Mouse (Mus musculus) right cerebral cortex, postnatal 10 days (tissue): ENCODE measurements around the gene Exosc10.
A peak's percentile ranks its signal among the peaks of the same experiment; 100 is the strongest.

ENCODE experiments used
- DNase-seq, 2 experiments: peaks; one replicate each; pipeline ENCODE4 v3.0.0; 2021; ENCODE audit warnings: low spot score in 2 of 2

Gene Exosc10

GRCm38 (mm10) chr4:148558297-148559000, at the start of gene Exosc10:
Gene Exosc10, plus strand, starts transcription at chr4:148558429.
- peak; percentile 90 to 92 for DNase-seq

- no peak for DNase-seq
These were observed 48.7 kb upstream of the Exosc10 start for GRCm38 (mm10) chr4:148509450-148510084.

- no peak for DNase-seq
These were observed 47.5 kb upstream of the Exosc10 start for GRCm38 (mm10) chr4:148510691-148511090.

- DNase-seq: no peak
These were observed 46.9 kb upstream of the Exosc10 start for GRCm38 (mm10) chr4:148511334-148511733.

GRCm38 (mm10) chr4:148513021-148513559, 45.1 kb upstream of the Exosc10 start:
- no peak for DNase-seq

- DNase-seq: peak in 1 of 2 experiments; percentile 38
These were observed 42.9 kb upstream of the Exosc10 start for GRCm38 (mm10) chr4:148515313-148515712.

- no peak for DNase-seq
These were observed 40.4 kb upstream of the Exosc10 start for GRCm38 (mm10) chr4:148517809-148518208.

GRCm38 (mm10) chr4:148518235-148518795, 39.9 kb upstream of the Exosc10 start:
- DNase-seq: no peak

GRCm38 (mm10) chr4:148523538-148523937, 34.7 kb upstream of the Exosc10 start:
- no peak for DNase-seq

- DNase-seq: no peak
These were observed 30.9 kb upstream of the Exosc10 start for GRCm38 (mm10) chr4:148527158-148527910.

GRCm38 (mm10) chr4:148530351-148530750, 27.9 kb upstream of the Exosc10 start:
- no peak for DNase-seq

- no peak for DNase-seq
These were observed 27.5 kb upstream of the Exosc10 start for GRCm38 (mm10) chr4:148530778-148531177.

- no peak for DNase-seq
These were observed 26.9 kb upstream of the Exosc10 start for GRCm38 (mm10) chr4:148531341-148531740.

- DNase-seq: no peak
These were observed 25.7 kb upstream of the Exosc10 start for GRCm38 (mm10) chr4:148532516-148532915.

GRCm38 (mm10) chr4:148533613-148534328, 24.5 kb upstream of the Exosc10 start:
- peak; percentile 70 to 74 for DNase-seq

- no peak for DNase-seq
These were observed 22.4 kb upstream of the Exosc10 start for GRCm38 (mm10) chr4:148535876-148536275.

GRCm38 (mm10) chr4:148549106-148549505, 9.1 kb upstream of the Exosc10 start:
- DNase-seq: no peak

- DNase-seq: no peak
These were observed 463 bp upstream of the Exosc10 start for GRCm38 (mm10) chr4:148557766-148558165.

- DNase-seq: no peak
These were observed 4.4 kb downstream of the Exosc10 start for GRCm38 (mm10) chr4:148562676-148563075.

- DNase-seq: no peak
These were observed 5.4 kb downstream of the Exosc10 start for GRCm38 (mm10) chr4:148563595-148563994.

GRCm38 (mm10) chr4:148570138-148570537, 11.9 kb downstream of the Exosc10 start:
- DNase-seq: no peak
